In genomic region chr3:110055433-110055832, GRCm38 (mm10) we compare ENCODE assay signal across 12 mouse cellular contexts.
"Had no signal": no experiment of that assay in that cellular context is flagged by ENCODE, and none has a peak within 500 bp of the region (broad histone marks: within the 10 kb centered on the region; RNA-seq: fewer than 3 reads in every experiment).

No protein-coding gene starts in this region.

- H3K9me3 ChIP-seq: kidney, embryonic 15.5 days; liver, embryonic 13.5 days had no signal

- H3K9ac ChIP-seq: kidney, embryonic 15.5 days; liver, embryonic 13.5 days had no signal

- H3K4me3 ChIP-seq: kidney, embryonic 15.5 days; liver, embryonic 13.5 days had no signal

- H3K36me3 ChIP-seq: kidney, embryonic 15.5 days; liver, embryonic 13.5 days had no signal

- H3K27me3 ChIP-seq: kidney, embryonic 15.5 days; liver, embryonic 13.5 days had no signal

- H3K4me2 ChIP-seq: kidney, embryonic 15.5 days; liver, embryonic 13.5 days; midbrain, embryonic 11.5 days had no signal

- DNase-seq: kidney, adult 8-10 months; kidney, postnatal 14 days; liver, embryonic 13.5 days; lung, adult 2 months; lung, postnatal 14 days; midbrain, embryonic 14.5 days; thymus, adult 2 months; thymus, postnatal 14 days; thymus, postnatal 4 days had no signal

- H3K4me1 ChIP-seq: kidney, embryonic 15.5 days; liver, embryonic 13.5 days had no signal

- H3K27ac ChIP-seq: kidney, embryonic 15.5 days; liver, embryonic 13.5 days; stomach, postnatal 0 days had no signal
